Mouse (Mus musculus) heart, embryonic 13.5 days (tissue): ENCODE measurements around the gene Trpc1. TPM values are rescaled to one million over a fixed set of nuclear protein-coding genes. Genes with fewer than 3 reads are reported as not detected.

ENCODE experiments used
- ATAC-seq: fragments of 200-750 bp; cut with Nextera tagmentation; 2 replicates; pipeline ENCODE4 v1.8.0; 2017; ENCODE audit warnings: moderate TSS enrichment; ENCODE audit not compliant: insufficient number of reproducible peaks, low FRiP score, low TSS enrichment; ENCODE audit errors: extremely low read depth
- H3K27ac ChIP-seq: fragments of 300-500 bp; sonication (generic); replicated peaks from 2 replicates; pipeline ENCODE4 v1.5.1; 2015; ENCODE audit warnings: moderate library complexity, mild to moderate bottlenecking, inconsistent platforms
- H3K27me3 ChIP-seq: fragments of 300-500 bp; sonication (generic); replicated peaks from 2 replicates; pipeline ENCODE4 v1.6.1; 2015; ENCODE audit warnings: mild to moderate bottlenecking, inconsistent platforms
- H3K36me3 ChIP-seq: fragments of 300-500 bp; sonication (generic); 2 replicates; pipeline ENCODE4 v1.6.1; 2015; ENCODE audit warnings: mild to moderate bottlenecking, inconsistent platforms
- H3K4me1 ChIP-seq: fragments of 300-500 bp; sonication (generic); 2 replicates; pipeline ENCODE4 v1.6.1; 2015; ENCODE audit warnings: inconsistent platforms
- H3K4me2 ChIP-seq: fragments of 300-500 bp; sonication (generic); 2 replicates; pipeline ENCODE4 v1.6.1; 2015; ENCODE audit warnings: inconsistent platforms, mild to moderate bottlenecking, moderate library complexity
- H3K4me3 ChIP-seq: fragments of 300-500 bp; sonication (generic); 2 replicates; pipeline ENCODE4 v1.5.1; 2015; ENCODE audit warnings: moderate library complexity, mild to moderate bottlenecking, inconsistent platforms
- H3K9ac ChIP-seq: fragments of 300-500 bp; sonication (generic); 2 replicates; pipeline ENCODE4 v1.6.1; 2015; ENCODE audit warnings: inconsistent platforms, mild to moderate bottlenecking, moderate library complexity
- H3K9me3 ChIP-seq: fragments of 300-500 bp; sonication (generic); 2 replicates; pipeline ENCODE4 v1.6.1; 2016; ENCODE audit warnings: inconsistent platforms
- WGBS: fragments of 180-500 bp; shearing (Covaris S2); methylation state at CpG from one replicate; pipeline ENCODE4 v1.1.7; 2015; ENCODE audit warnings: mixed read lengths; 5-methylcytosine and 5-hydroxymethylcytosine counted together
- polyA plus RNA-seq: library from polyadenylated mRNA; unstranded; fragments of >200 nt; fragmentation: Nextera tagmentation; extraction: Ambion mirVana; gene quantifications from 2 replicates; pipeline ENCODE4 v1.2.1, GENCODE M21; 2015

Gene Trpc1
- polyA plus RNA-seq, 1 experiment from 2014 or later: 1.8 TPM

- ATAC-seq: no peak
- Histone ChIP-seq H3K4me1 (peaks cover 7% of the 10 kb centered on the region), H3K36me3 (no peaks in the 10 kb centered on the region), H3K9me3 (peaks cover 4% of the 10 kb centered on the region), H3K9ac (no peak overlapping the region), H3K27me3 (no peaks in the 10 kb centered on the region), H3K27ac (no peak overlapping the region), H3K4me2 (no peak overlapping the region), H3K4me3 (no peak overlapping the region)
- WGBS: 91% methylated on average over 3 of the region's 3 CpGs
Measured at GRCm38 (mm10) chr9:95672331-95672730, 77.8 kb downstream of the Trpc1 start.

- Histone ChIP-seq H3K27me3 (no peaks in the 10 kb centered on the region), H3K36me3 (no peaks in the 10 kb centered on the region), H3K9me3 (peaks cover 4% of the 10 kb centered on the region), H3K9ac (no peak overlapping the region), H3K4me3 (no peak overlapping the region), H3K4me1 (peaks cover 21% of the 10 kb centered on the region), H3K4me2 (no peak overlapping the region), H3K27ac (no peak overlapping the region)
- ATAC-seq: no peak
- WGBS: 67% methylated on average over 5 of the region's 5 CpGs
Measured at GRCm38 (mm10) chr9:95668306-95668705, 81.9 kb downstream of the Trpc1 start.

GRCm38 (mm10) chr9:95667836-95668235, 82.3 kb downstream of the Trpc1 start:
- no peak overlapping the region for H3K4me3 ChIP-seq
- no peaks in the 10 kb centered on the region for H3K27me3 ChIP-seq
- no peak for ATAC-seq
- no peaks in the 10 kb centered on the region for H3K36me3 ChIP-seq
- no peak overlapping the region for H3K9ac ChIP-seq
- no peak overlapping the region for H3K27ac ChIP-seq
- 35% methylated on average over 9 of the region's 9 CpGs for WGBS
- no peak overlapping the region for H3K4me2 ChIP-seq
- H3K9me3 ChIP-seq: peaks cover 3% of the 10 kb centered on the region
- peaks cover 21% of the 10 kb centered on the region for H3K4me1 ChIP-seq

GRCm38 (mm10) chr9:95665835-95666234, 84.3 kb downstream of the Trpc1 start:
- Histone ChIP-seq H3K27ac (no peak overlapping the region), H3K9me3 (no peaks in the 10 kb centered on the region), H3K4me3 (no peak overlapping the region), H3K4me1 (peaks cover 21% of the 10 kb centered on the region), H3K4me2 (no peak overlapping the region), H3K36me3 (no peaks in the 10 kb centered on the region), H3K9ac (no peak overlapping the region), H3K27me3 (no peaks in the 10 kb centered on the region)
- ATAC-seq: no peak
- 76% methylated on average over 6 of the region's 6 CpGs for WGBS

- Histone ChIP-seq H3K9me3 (no peaks in the 10 kb centered on the region), H3K4me2 (no peak overlapping the region), H3K27ac (no peak overlapping the region), H3K36me3 (no peaks in the 10 kb centered on the region), H3K4me1 (peaks cover 21% of the 10 kb centered on the region), H3K9ac (no peak overlapping the region), H3K4me3 (no peak overlapping the region), H3K27me3 (no peaks in the 10 kb centered on the region)
- 42% methylated on average over 10 of the region's 10 CpGs for WGBS
- ATAC-seq: no peak
Measured at GRCm38 (mm10) chr9:95664290-95664989, 85.7 kb downstream of the Trpc1 start.

- Histone ChIP-seq H3K9ac (no peak overlapping the region), H3K4me3 (no peak overlapping the region), H3K9me3 (no peaks in the 10 kb centered on the region), H3K4me2 (no peak overlapping the region), H3K4me1 (no peaks in the 10 kb centered on the region), H3K27me3 (no peaks in the 10 kb centered on the region), H3K27ac (no peak overlapping the region), H3K36me3 (no peaks in the 10 kb centered on the region)
- WGBS: 71% methylated on average over 2 of the region's 2 CpGs
- no peak for ATAC-seq
Measured at GRCm38 (mm10) chr9:95657941-95658340, 92.2 kb downstream of the Trpc1 start.

Other genes starting within 250 kb of the Trpc1 start
- gene U2surp, start 238.4 kb downstream of the Trpc1 start, polyA plus RNA-seq: 79.6 and 84.9 TPM in 2 replicates
- 0.39 and 0.68 TPM in 2 replicates for gene Paqr9, start 190.7 kb downstream of the Trpc1 start, polyA plus RNA-seq
- gene Pcolce2, start 112.8 kb downstream of the Trpc1 start, polyA plus RNA-seq: 0.64 and 0.91 TPM in 2 replicates
- 1.1 and 1.6 TPM in 2 replicates for gene Pls1, start 94.9 kb upstream of the Trpc1 start, polyA plus RNA-seq
- 9.0 TPM in 2 replicates for gene Atr, start 107.2 kb upstream of the Trpc1 start, polyA plus RNA-seq
- 10.3 and 11.9 TPM in 2 replicates for gene Xrn1, start 204.4 kb upstream of the Trpc1 start, polyA plus RNA-seq